In the genomic region with DNA sequence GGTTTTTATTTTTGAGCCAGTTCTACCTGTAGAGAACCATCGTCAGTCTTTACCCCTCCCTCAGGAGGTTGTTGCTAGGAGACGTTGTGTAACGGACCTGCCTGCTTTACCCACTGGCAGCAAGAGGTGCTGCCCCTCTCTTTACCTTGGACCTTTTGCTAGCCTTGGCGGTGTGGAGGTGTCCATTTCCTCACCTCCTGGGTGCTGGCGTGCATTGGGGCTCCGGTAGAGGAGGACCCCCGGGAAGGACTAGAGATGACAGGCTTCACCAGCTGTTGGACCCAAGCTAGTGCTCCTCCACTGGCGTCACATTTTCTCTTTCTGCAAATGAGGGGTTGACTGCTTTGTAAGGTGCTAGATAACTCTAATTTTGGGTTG, we compare ENCODE assay signal across 9 mouse cellular contexts. TPM values are rescaled to one million over a fixed set of nuclear protein-coding genes. Genes with fewer than 3 reads are reported as not detected.
DNase-seq lines count a peak whose midpoint lies in the region; ATAC-seq and TF ChIP-seq lines count a peak whose summit lies in the region.
"Had no signal": no experiment of that assay in that cellular context is flagged by ENCODE, and none has a peak within 500 bp of the region (broad histone marks: within the 10 kb centered on the region; RNA-seq: fewer than 3 reads in every experiment).

No protein-coding gene starts in this region.

- peak overlapping the region; percentile 13 for H3ac ChIP-seq in myocyte (ENCODE audit: control insufficient read depth, insufficient read length)

- peaks cover 24% of the 10 kb centered on the region for H3K79me2 ChIP-seq in myocyte (ENCODE audit: control insufficient read depth, insufficient read depth)

- H3K4me3 ChIP-seq in intestine, embryonic 15.5 days (replicated peaks), result peak overlapping the region; percentile 83
- peak overlapping the region; percentile 92 for H3K4me3 ChIP-seq in myocyte

- 0% methylated on average over 8 of the region's 8 CpGs for WGBS in intestine, embryonic 15.5 days

- no peak for TF ChIP-seq POLR2A in myocyte (IDR thresholded peaks at IDR 0.05; ENCODE audit: insufficient read length, low read depth)

- no peaks in the 10 kb centered on the region for H3K9me3 ChIP-seq in intestine, embryonic 15.5 days

- H3K27me3 ChIP-seq in intestine, embryonic 15.5 days (replicated peaks), result no peaks in the 10 kb centered on the region
- H3K27me3 ChIP-seq in myocyte (ENCODE audit: control insufficient read depth, insufficient read depth, insufficient read length), result no peaks in the 10 kb centered on the region

- peak; percentile 8 for DNase-seq in gastrocnemius, adult 18-20 months (ENCODE audit: low spot score)
- no peak for DNase-seq in gastrocnemius, postnatal 10 days
- DNase-seq in right cerebral cortex, postnatal 4 days, result peak; percentile 33
- no peak for DNase-seq in right cerebral cortex, adult 18-20 months
- no peak for DNase-seq in layer of hippocampus, postnatal 36 days
- no peak for DNase-seq in spleen, adult 18-20 months

- H3K27ac ChIP-seq in intestine, embryonic 15.5 days, result peak overlapping the region; percentile 79

- H3K4me2 ChIP-seq in intestine, embryonic 15.5 days (replicated peaks), result peak overlapping the region; percentile 85
- peak overlapping the region; percentile 96 for H3K4me2 ChIP-seq in myocyte (ENCODE audit: low read depth)

- H3K9ac ChIP-seq in intestine, embryonic 15.5 days, result peak overlapping the region; percentile 72

- no peak for ATAC-seq in intestine, embryonic 15.5 days

- no peaks in the 10 kb centered on the region for H3K36me3 ChIP-seq in intestine, embryonic 15.5 days
- peaks cover 5% of the 10 kb centered on the region for H3K36me3 ChIP-seq in myocyte (ENCODE audit: control insufficient read depth, insufficient read depth)

- no peaks in the 10 kb centered on the region for H3K4me1 ChIP-seq in intestine, embryonic 15.5 days (replicated peaks)

TF ChIP-seq in myocyte, 11 proteins besides CTCF, POLR2A, EP300 and RAD21:
- TF ChIP-seq MYOD1 (IDR thresholded peaks at IDR 0.05; ENCODE audit: control insufficient read depth in 1 of 3, insufficient read length in 2 of 3, low read depth in 2 of 3) (peak in 1 of 3 experiments; percentile 13), REST (IDR thresholded peaks at IDR 0.05; ENCODE audit: insufficient read depth, insufficient read length) (no peak)

RNA-seq across cellular contexts. Expression of gene Gm45062, which starts 0.4 kb away (rescaled TPM):
- total RNA-seq in gastrocnemius, adult 18-20 months (2021), result under 1 TPM in 1 of 2 experiments, not detected in 1; 0.38 TPM
- not detected for total RNA-seq in gastrocnemius, postnatal 10 days (2021)
- 5.1 and 6.7 TPM in 2 replicates for polyA plus RNA-seq in intestine, embryonic 15.5 days (2015; fragmentation: Nextera tagmentation; extraction: Ambion mirVana)
- 0.71 TPM for polyA plus RNA-seq in myocyte (2012; fragmentation: generic; extraction: Trizol)
- total RNA-seq in layer of hippocampus, postnatal 36 days (2021), result 1 to 10 TPM in 1 of 2 experiments, not detected in 1; 2.2 TPM
- total RNA-seq: gastrocnemius, postnatal 4 days had no signal

RNA-seq across cellular contexts. Expression of gene Umad1, which starts 0.6 kb away (rescaled TPM):
- 10 to 100 TPM; 12.1 to 16.1 TPM for total RNA-seq in gastrocnemius, adult 18-20 months (2021)
- 10 to 100 TPM in 1 of 2 experiments, 1 to 10 TPM in 1; 9.3 to 11.3 TPM for total RNA-seq in gastrocnemius, postnatal 10 days (2021)
- polyA plus RNA-seq in intestine, embryonic 15.5 days (2015; fragmentation: Nextera tagmentation; extraction: Ambion mirVana), result 24.9 and 25.5 TPM in 2 replicates
- polyA plus RNA-seq in myocyte (2012; fragmentation: generic; extraction: Trizol), result 5.9 TPM
- total RNA-seq in layer of hippocampus, postnatal 36 days (2021), result 10 to 100 TPM; 30.7 to 39.7 TPM

RNA-seq across cellular contexts. Expression of gene Rpa3, which starts 0.7 kb away (rescaled TPM):
- total RNA-seq in gastrocnemius, adult 18-20 months (2021), result 1 to 10 TPM; 8.2 to 9.0 TPM
- 10 to 100 TPM; 18.1 to 20.5 TPM for total RNA-seq in gastrocnemius, postnatal 10 days (2021)
- 144 and 172 TPM in 2 replicates for polyA plus RNA-seq in intestine, embryonic 15.5 days (2015; fragmentation: Nextera tagmentation; extraction: Ambion mirVana)
- 37.9 TPM for polyA plus RNA-seq in myocyte (2012; fragmentation: generic; extraction: Trizol)
- 10 to 100 TPM; 13.7 to 17.8 TPM for total RNA-seq in layer of hippocampus, postnatal 36 days (2021)

RNA-seq across cellular contexts. Expression of gene Mios, which starts 50.6 kb away (rescaled TPM):
- total RNA-seq in gastrocnemius, adult 18-20 months (2021), result 10 to 100 TPM; 16.6 to 17.0 TPM
- 10 to 100 TPM; 16.2 to 17.6 TPM for total RNA-seq in gastrocnemius, postnatal 10 days (2021)
- polyA plus RNA-seq in intestine, embryonic 15.5 days (2015; fragmentation: Nextera tagmentation; extraction: Ambion mirVana), result 19.1 and 22.6 TPM in 2 replicates
- 5.0 TPM for polyA plus RNA-seq in myocyte (2012; fragmentation: generic; extraction: Trizol)
- 10 to 100 TPM; 25.5 TPM for total RNA-seq in layer of hippocampus, postnatal 36 days (2021)

Comparison
In these comparisons a context has a peak if more than half of its experiments do, and no peak if none do; other contexts are left out.
1. DNase-seq: peak in gastrocnemius, adult 18-20 months (single experiment) and right cerebral cortex, postnatal 4 days (single experiment); none in gastrocnemius, postnatal 10 days (single experiment), right cerebral cortex, adult 18-20 months (single experiment), layer of hippocampus, postnatal 36 days (0 of 2) and spleen, adult 18-20 months (0 of 2).